Mouse (Mus musculus) testis, postnatal 10 days (tissue): Measurements from ENCODE around the gene Slc38a8.
A peak's percentile ranks its signal among the peaks of the same experiment; 100 is the strongest.

Experiments
- DNase-seq: peaks from one replicate; pipeline ENCODE4 v3.0.0; 2021; ENCODE audit warnings: low spot score

Slc38a8 gene

GRCm38 (mm10) chr8:119437506-119437905 is 64.0 kb downstream of the Slc38a8 start:
- no peak for DNase-seq

GRCm38 (mm10) chr8:119436933-119437332 is 64.6 kb downstream of the Slc38a8 start:
- peak; percentile 78 for DNase-seq

DNA sequence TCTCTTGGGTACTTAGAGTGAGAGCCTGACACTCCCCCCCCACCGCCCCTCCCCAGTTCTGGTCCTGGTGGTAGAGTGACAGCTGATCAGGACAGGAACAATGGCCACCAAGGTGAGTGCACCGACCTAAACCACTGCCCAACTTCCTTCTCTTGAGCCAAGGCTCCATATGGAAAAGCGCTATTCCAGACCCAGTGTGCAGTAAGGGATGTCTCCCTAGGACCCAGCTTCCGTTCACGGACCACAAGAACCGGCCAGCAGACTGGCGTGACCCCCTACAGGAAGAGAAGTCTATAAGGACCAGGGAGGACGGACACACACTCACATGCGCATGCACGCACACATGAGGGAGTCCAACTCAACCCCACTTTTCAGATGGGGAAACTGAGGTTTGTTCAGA is 65.2 kb downstream of the Slc38a8 start:
- no peak for DNase-seq

DNA sequence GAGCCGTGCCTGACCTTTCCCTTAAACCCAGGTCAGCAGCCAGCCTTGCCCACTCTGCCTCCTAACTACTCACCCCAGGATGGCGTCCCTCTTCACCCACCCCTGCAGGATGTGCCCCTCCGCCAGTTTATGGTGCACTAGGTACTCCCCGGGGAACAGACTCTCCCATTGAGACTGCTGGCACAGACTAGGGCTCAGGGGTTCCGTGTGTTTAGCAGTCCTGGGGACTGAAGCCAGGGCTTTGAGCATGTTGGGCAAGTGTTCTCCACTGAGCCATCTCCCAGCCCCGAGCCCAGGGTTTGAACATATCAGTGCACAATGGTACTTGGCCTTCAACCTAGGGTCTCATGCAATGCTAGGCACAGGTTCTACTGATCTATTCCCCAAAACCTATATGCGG is 66.0 kb downstream of the Slc38a8 start:
- DNase-seq, result no peak

- no peak for DNase-seq
Observed at GRCm38 (mm10) chr8:119434569-119434968, 66.9 kb downstream of the Slc38a8 start.

DNA sequence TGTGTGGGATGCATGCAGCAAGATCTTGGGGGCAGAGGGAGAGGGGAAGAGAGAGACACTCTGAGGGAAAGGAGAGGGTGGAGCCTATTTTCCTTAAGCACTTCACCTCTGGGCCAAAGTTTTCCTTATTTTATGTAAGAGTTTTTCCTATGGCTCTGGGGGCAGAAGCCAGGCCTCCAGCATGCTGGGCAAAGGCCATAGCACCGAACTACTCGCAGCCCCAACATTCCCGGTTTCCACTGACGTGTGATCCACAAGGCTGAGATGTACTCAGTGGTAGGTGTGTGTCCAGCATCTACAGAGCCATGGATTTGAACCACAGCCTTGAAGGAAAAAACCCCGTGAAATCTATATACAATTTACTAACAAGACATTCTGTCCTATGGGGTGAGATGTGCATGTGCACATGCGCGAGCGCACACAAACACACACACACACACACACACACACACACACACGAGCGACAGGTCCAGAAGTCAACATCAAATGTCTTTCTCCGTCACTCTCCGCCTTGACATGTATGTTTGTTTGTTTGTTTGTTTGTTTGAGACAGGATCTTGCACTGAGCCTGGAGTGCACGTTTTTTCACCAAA is 67.8 kb downstream of the Slc38a8 start, which contains the start of gene Osgin1:
Gene Osgin1 (plus strand): TSS at position 543 of the 593 bp plus-strand sequence.
- no peak for DNase-seq

GRCm38 (mm10) chr8:119432372-119432771 is 69.1 kb downstream of the Slc38a8 start:
- no peak for DNase-seq

- DNase-seq, result no peak
Observed at GRCm38 (mm10) chr8:119430690-119431089, 70.8 kb downstream of the Slc38a8 start.

- no peak for DNase-seq
Observed at GRCm38 (mm10) chr8:119430250-119430649, 71.2 kb downstream of the Slc38a8 start.
